Mouse (Mus musculus) activated CD4-positive, CD25-positive, alpha-beta regulatory T cell, adult 4 months (primary cell): Measurements from ENCODE around the gene Olfr68. TPM values are rescaled to one million over a fixed set of nuclear protein-coding genes. Genes with fewer than 3 reads are reported as not detected.
"Not testable (repeated sequence)": the region's sequence is repeated elsewhere in the genome, so short reads cannot be mapped to it uniquely, and the experiment has no call there.

Source experiments
- ATAC-seq: one replicate; pipeline ENCODE4 v1.8.0; 2017
- polyA plus RNA-seq, 2 experiments: library from polyadenylated mRNA; unstranded; fragments of 100-300 nt; shearing (Covaris generic); gene quantifications; one replicate each; pipeline ENCODE4 v1.2.1; 2017

Gene Olfr68
- not detected for polyA plus RNA-seq

DNA sequence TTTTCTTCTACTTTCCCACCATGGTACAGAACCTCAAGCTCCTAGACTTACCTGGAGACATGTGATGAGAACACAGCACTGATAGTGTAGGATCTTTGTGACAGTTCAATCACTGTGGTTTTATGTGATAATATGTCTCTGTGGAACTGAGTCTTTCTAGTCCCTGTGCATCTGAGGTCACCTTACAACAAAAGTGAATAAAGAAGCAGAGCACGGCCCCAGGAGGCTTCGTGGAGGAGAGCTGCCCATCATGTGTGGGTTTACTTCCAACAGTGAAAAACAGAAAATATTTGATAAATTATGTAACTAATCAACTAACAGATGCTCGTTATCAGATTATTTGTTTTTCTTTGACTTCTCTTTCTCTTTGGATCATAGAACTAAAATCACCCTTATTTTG, at the start of gene Olfr68:
TSS of gene Olfr68 (minus strand) at position 101 of the 400 bp plus-strand sequence.
- ATAC-seq, result no peak

DNA sequence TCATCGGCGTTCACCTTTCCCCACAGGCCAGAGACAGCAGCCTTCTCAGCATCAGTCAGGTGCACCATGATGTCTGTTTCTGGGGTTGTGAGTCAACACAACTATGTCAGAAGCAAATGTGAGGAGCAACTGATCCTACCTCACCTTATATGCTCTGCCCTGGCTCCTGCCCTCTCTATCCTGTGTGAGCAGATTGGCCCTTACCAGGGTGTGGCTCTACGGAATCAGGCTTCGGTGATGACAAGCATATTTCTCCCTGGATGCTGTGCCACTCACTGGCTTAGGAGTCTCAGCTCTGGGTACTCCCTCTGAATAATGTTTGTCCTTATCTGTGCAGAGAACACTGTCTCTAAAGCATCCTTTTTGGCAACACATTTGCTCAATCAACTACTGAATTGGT, 48.3 kb upstream of the Olfr68 start, which contains the start of gene Hbb-bs:
TSS of gene Hbb-bs (minus strand) at position 289 of the 400 bp plus-strand sequence.
- ATAC-seq, result no peak

DNA sequence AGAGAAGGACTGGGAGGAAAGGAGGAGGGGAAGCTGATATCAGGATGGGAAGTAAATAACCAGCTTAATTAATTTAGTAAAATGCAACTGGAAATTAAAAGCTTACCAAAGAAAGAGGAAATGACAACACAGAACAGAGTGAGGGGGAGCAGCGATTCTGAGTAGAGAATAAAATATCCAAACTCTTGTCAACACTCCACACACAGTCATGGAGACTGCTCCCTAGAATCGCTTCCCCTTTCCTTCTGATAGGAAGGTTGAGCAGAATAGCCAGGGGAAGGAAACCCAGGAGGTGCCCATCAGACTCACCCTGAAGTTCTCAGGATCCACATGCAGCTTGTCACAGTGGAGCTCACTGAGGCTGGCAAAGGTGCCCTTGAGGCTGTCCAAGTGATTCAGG, 47.6 kb upstream of the Olfr68 start:
- ATAC-seq, result not testable (repeated sequence)

DNA sequence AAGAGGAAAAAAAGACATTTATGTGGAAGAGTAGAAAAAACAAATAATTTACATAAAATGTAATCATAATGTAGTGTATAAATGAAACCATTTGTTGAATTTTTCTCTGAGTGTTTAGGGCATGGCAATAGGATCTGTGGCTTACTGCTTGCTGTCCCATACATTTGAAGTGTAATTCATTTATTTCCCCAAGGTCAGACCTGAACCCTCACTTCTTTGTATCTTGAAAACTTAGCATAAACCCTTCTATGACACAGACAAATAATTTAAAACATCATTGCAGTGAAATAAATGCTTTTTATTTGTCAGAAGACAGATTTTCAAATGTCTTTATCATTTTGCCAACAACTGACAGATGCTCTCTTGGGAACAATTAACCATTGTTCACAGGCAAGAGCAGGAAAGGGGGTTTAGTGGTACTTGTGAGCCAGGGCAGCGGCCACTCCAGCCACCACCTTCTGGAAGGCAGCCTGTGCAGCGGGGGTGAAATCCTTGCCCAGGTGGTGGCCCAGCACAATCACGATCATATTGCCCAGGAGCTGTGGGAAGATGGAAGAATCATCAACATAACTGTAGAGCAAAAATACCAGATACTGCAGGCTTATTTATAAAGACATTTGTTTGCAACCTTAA, 46.9 kb upstream of the Olfr68 start:
- ATAC-seq, result no peak

DNA sequence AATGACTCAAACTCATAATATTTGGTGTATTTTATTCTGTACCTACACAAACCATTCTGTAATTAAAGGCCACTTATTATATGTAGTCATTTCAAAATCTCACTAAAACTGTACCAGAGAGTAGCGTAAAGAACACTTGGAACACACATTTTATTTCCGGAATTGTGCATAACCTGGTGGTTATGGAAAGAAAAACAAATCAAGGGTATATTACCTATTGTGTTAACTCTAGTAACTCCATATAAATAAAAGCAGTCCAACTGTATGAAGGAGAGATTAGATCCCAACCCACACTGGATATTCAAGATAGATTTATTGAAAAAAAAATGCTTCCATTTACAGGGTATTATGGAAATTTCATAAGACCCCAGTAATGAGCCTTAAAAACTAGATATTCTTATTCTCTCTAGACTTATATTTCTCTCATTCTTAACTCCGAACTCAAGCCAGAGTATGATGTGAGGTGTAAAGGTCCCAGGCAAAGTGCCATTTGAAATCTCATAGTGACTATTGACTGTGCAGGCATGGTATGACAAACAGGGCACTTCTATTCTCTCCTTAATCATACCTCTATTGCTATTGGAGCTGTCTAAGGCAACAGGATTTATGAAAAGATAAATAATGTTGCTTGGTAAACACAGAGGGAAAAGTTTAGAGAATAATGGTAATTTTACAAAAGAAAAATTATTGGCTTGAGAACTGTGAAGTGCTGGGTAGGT, 46.2 kb upstream of the Olfr68 start:
- no peak for ATAC-seq

DNA sequence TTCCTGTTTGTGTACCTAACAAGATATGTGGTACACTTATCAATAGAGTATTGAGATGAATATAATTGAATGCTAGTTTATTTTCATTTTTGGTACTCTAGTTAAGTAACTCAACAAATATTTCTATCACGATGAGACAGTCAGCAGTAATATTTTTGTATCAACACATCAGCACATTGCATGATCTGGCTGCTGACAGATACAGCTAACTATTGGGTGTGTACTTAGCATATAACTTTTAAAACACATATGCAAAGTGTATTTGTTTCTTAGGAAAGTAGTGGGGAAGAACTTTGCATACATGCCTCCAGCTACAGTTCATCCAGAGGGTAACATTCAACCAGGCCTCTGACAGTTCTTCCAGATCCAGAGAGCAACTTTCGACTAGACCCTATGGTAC, 45.1 kb upstream of the Olfr68 start:
- no peak for ATAC-seq

DNA sequence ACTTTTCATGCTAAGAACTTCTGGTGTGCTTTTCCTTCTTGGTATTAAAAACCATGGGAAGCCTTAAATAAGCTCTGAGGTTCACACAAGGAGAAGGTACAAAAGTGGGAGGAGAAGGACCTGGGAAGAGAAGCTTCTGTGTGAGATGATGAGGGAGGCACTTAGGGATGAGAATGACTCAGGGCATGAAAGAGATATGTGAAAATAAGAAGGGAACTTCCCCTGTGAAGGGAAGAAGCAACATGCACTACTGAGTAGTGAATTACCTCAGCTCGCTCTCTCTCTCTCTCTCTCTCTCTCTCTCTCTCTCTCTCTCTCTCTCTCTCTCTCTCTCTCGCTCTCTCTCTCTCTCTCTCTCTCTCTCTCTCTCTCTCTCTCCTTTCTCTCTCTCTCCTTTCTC, 35.6 kb upstream of the Olfr68 start:
- not testable (repeated sequence) for ATAC-seq

DNA sequence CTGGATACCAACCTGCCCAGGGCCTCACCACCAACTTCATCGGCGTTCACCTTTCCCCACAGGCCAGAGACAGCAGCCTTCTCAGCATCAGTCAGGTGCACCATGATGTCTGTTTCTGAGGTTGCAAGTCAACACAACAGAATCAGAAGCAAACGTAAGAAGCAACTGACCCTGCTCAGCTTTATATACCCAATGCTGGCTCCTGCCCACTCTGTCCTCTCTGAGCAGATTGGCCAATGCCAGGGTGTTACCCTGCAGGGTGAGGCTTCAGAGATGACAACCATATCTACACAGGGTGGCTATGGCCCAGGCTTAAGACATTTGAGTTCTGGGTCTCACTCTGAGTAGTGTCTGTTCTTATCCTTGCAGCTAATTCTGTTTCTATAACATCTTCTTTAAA, 34.3 kb upstream of the Olfr68 start, which contains the start of gene Hbb-bt:
TSS of gene Hbb-bt (minus strand) at position 231 of the 400 bp plus-strand sequence.
- no peak for ATAC-seq

DNA sequence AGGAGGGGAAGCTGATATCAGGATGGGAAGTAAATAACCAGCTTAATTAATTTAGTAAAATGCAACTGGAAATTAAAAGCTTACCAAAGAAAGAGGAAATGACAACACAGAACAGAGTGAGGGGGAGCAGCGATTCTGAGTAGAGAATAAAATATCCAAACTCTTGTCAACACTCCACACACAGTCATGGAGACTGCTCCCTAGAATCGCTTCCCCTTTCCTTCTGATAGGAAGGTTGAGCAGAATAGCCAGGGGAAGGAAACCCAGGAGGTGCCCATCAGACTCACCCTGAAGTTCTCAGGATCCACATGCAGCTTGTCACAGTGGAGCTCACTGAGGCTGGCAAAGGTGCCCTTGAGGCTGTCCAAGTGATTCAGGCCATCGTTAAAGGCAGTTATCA, 33.7 kb upstream of the Olfr68 start:
- ATAC-seq, result not testable (repeated sequence)

DNA sequence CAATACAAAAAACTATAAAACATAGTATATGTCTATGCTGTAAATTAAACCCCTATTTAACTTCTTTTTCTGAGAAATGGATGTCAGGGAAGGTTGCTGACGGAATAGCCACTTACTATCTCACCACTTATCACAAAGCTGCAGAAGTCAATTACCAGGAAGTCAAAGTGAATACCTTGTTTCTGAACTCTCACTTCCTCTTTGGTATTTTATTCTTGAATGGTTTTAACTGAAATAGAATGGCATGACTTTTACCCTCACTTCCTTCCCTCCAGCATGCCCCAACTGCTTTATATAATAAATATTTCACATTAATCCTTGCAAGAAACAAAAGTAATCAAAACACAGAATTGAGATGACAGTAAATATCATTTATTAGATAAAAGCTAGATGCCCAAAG, 32.7 kb upstream of the Olfr68 start:
- ATAC-seq, result no peak

DNA sequence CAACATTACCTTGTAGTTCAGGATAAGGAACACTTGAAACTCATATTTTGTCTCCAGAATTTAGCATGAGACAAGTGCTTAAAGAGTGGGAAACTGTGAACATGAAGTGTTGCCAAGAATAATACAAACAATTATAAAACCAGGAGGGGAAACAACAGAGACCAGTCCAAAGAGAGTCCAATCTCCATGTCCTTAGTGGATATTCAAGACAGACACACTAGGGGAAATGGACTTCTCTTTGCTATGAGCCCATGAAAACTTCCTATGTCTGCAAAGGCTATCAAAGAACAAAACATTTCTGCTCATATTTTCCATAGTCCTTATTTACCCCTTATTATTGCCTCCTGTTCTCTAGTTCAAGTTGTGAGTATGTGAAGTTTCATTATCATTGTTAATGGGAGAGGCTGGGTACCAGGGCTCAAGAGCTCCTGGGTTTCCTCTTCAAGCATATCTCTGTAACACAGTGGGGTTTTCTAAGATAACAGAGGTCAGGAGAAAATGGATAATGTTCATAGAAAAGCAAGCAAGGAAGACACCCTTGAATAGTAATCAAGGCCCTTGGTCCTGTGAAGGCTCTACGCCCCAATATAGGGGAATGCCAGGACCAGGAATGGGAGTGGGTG, 31.8 kb upstream of the Olfr68 start:
- no peak for ATAC-seq

- ATAC-seq, result no peak
Observed at GRCm38 (mm10) chr7:103810746-103811145, 31.2 kb upstream of the Olfr68 start.

GRCm38 (mm10) chr7:103810296-103810695, 30.8 kb upstream of the Olfr68 start:
- no peak for ATAC-seq

GRCm38 (mm10) chr7:103809801-103810155, 30.3 kb upstream of the Olfr68 start:
- no peak for ATAC-seq

- ATAC-seq, result no peak
Observed at GRCm38 (mm10) chr7:103808971-103809800, 29.7 kb upstream of the Olfr68 start.

GRCm38 (mm10) chr7:103808120-103808519, 28.6 kb upstream of the Olfr68 start:
- not testable (repeated sequence) for ATAC-seq

DNA sequence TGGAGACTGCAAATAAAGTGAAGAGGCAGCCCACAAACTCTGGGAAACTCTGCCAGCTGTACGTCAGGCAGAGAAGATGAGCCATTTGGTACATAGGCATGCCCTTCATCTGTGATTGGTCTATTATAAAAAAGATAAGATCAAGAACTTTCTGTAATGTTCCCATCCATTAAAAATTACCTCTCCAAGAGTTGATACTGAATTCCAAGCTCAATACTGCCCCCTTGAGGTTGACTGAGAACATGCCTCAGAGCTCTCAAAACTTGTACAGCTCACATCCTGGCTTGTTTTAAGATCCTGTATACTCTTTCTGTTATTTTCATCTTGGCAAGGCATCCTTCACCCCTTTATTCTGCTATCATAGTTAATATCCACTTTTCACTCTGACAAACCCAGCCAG, 27.4 kb upstream of the Olfr68 start:
- no peak for ATAC-seq

DNA sequence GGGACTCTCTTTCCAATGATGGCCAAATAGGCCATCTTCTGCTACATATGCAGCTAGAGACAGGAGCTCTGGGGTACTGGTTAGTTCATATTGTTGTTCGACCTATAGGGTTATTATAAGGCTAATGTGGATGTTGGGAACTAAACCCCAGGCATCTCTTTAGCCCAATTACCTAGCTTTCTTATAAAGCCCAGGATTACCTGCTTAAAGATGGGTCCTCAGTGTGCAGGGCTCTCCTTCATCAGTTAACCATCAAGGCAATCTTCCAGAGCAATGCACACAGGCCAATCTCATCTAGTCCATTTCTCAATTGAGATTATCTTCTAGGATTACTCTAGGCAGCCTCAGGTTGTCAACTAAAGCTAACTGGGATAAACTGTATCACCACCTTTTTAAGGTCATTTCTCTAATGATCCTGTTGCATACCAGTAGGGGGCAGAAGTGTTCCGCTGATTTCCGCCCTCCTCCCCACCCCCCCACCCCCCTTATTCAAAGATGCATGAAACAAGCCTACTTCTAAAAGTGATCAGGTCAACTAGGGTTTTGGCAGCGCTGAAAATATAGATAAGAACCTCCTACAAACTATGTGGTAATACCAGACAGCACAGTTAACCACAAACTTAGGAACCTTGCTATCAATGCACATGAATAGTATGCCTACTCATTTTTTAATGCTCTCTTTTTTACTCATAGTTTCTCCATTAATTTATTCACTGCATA, 13.3 kb upstream of the Olfr68 start:
- no peak for ATAC-seq

DNA sequence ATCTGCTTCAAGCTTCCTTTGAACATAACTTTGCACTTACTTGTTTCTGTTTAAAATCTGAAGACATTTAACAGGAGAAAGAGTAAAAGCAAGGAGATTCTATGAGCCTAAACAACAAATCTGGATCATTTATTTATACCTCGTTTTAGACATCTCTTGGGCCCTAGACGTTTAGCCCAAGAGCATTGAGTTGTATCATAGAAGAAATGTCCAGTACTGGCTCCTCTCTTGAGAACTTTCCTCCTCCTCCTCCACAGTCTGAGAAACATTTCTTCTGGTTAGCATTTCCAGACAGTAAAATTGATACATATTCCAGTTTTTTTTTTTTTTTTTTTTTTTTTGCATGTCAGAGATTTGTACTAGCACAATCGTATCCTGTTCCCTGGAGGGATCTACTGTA, 12.2 kb upstream of the Olfr68 start, which contains the start of gene Olfr67:
TSS of gene Olfr67 (minus strand) at position 101 of the 400 bp plus-strand sequence.
- ATAC-seq, result no peak

DNA sequence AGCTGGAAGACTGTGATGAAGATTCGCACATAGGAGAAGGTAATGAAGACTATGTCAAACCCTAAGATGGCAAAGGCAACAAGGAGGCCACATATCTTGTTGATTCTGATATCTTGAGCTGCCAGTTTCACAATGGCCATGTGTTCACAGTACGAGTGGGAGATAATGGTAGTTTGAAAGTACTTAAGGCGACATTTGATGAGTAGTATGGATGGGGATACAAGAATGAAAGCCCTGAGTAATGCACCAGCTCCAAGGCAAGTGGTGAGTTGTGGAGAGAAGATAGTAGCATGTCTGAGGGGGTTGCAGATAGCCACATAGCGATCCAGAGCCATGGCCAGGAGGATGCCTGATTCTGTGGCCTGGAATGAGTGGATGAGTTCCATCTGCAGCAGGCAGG, 1.8 kb downstream of the Olfr68 start:
- not testable (repeated sequence) for ATAC-seq

DNA sequence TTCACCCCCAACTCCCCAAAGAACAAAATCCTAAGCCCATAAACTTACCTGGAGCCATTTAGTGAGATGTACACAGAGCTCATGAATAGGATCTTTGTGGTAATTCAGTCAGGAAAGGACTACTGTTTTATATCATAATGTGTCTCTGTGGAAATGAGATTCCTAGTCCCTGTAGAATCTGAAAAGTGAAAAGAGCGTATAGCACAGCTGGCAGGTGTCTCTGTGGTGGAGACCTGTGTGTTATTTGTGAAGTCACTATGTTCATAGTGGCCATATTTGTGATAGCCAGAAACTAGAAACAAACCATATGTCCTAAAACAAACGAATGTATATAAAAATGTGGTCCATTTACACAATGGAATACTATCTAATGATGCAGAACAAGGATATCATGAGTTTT, 8.0 kb downstream of the Olfr68 start, which contains the start of gene Olfr69:
TSS of gene Olfr69 (minus strand) at position 101 of the 400 bp plus-strand sequence.
- no peak for ATAC-seq

DNA sequence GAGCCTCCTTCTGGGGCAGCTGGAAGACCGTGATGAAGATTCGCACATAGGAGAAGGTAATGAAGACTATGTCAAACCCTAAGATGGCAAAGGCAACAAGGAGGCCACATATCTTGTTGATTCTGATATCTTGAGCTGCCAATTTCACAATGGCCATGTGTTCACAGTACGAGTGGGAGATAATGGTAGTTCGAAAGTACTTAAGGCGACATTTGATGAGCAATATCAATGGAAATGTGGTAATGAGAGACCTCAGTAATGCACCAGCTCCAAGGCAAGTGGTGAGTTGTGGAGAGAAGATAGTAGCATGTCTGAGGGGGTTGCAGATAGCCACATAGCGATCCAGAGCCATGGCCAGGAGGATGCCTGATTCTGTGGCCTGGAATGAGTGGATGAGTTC, 11.8 kb downstream of the Olfr68 start:
- ATAC-seq, result not testable (repeated sequence)
